Mouse (Mus musculus) naive thymus-derived CD4-positive, alpha-beta T cell, adult 5 months (primary cell): ENCODE measurements around the gene Nectin1. TPM values are rescaled to one million over a fixed set of nuclear protein-coding genes. Genes with fewer than 3 reads are reported as not detected.

Experiments
- polyA plus RNA-seq: library from polyadenylated mRNA; unstranded; fragments of 100-300 nt; shearing (Covaris generic); gene quantifications from one replicate; pipeline ENCODE4 v1.2.1, GENCODE M21; 2017

Gene Nectin1
- not detected for polyA plus RNA-seq

GRCm38 (mm10) chr9:43743647-43744137 is at the start of gene Nectin1:
TSS of gene Nectin1 (plus strand) at chr9:43743984.

